Mouse (Mus musculus) spleen, postnatal 0 days (tissue): ENCODE results near the gene 4930402K13Rik. TPM values are rescaled to one million over a fixed set of nuclear protein-coding genes. Genes with fewer than 3 reads are reported as not detected.

Experiments
- polyA plus RNA-seq: library from polyadenylated mRNA; unstranded; fragments of >200 nt; fragmentation: Nextera tagmentation; extraction: Ambion mirVana; gene quantifications from 2 replicates; pipeline ENCODE4 v1.2.1, GENCODE M21; 2015

The 4930402K13Rik gene
- not detected in 2 replicates for polyA plus RNA-seq

DNA sequence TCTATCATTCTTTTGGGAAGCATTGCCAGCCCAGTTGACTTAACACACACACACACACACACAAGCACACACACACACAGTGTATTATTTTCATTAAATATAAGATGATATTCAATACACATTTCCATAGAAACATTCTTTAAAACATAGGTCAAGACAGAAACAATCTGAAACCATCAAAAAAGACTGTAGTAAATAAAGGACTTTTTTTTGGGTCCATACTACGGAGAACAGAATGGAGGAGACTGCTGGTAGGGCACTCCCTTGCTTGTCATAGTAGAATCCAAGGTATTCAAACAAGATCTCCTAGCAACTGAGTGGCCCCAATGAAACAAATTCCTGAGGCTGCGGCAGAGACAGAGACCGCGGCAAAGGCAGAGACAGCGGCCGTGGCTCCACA lies at the start of gene 4930402K13Rik:
4930402K13Rik (plus strand) TSS at position 301 of the 400 bp plus-strand sequence.

DNA sequence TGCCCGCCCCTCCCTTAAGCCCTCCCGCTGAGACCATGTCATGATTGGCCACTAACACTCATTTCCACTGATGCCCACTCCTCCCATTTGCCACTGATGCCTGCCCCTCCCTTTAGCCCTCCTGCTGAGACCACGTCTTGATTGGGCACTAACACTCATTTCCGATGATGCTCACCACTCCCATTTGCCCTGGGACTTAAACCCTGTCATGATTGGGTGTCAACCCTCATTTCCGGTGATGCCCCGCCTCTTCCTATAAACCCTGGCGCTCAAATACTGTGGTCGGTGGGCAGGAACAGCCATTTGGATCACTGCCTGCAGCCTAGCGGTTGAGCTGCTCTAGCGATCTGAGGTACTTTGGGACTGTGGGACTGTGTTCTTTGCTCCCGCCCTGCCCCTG lies 41.6 kb upstream of the 4930402K13Rik start, which contains the start of gene Fthl17f:
Fthl17f (plus strand) TSS at position 301 of the 400 bp plus-strand sequence.

Other genes with a start within 250 kb of the 4930402K13Rik start
- not detected in 2 replicates for gene Gm5751, start 230.3 kb upstream of the 4930402K13Rik start, polyA plus RNA-seq
- 0.75 and 0.82 TPM in 2 replicates for gene B630019K06Rik, start 212.2 kb upstream of the 4930402K13Rik start, polyA plus RNA-seq
- gene Fthl17b, start 141.6 kb upstream of the 4930402K13Rik start, polyA plus RNA-seq: not detected in 2 replicates
- not detected in 2 replicates for gene Fthl17c, start 128.0 kb upstream of the 4930402K13Rik start, polyA plus RNA-seq
- gene Fthl17d, start 117.8 kb upstream of the 4930402K13Rik start, polyA plus RNA-seq: not detected in 2 replicates
- gene Fthl17e, start 71.1 kb upstream of the 4930402K13Rik start, polyA plus RNA-seq: not detected in 2 replicates
- gene Fthl17f, start 41.5 kb upstream of the 4930402K13Rik start, polyA plus RNA-seq: not detected in 2 replicates
- 0.64 and 0.70 TPM in 2 replicates for gene Lancl3, start 95.3 kb downstream of the 4930402K13Rik start, polyA plus RNA-seq
- gene Gm14862, start 152.3 kb downstream of the 4930402K13Rik start, polyA plus RNA-seq: 2.5 and 2.6 TPM in 2 replicates
- 11.7 and 15.1 TPM in 2 replicates for gene Xk, start 168.2 kb downstream of the 4930402K13Rik start, polyA plus RNA-seq
- 1.1 and 1.3 TPM in 2 replicates for gene H2al1m, start 179.2 kb downstream of the 4930402K13Rik start, polyA plus RNA-seq
- not detected in 2 replicates for gene H2al1k, start 246.1 kb downstream of the 4930402K13Rik start, polyA plus RNA-seq